Mouse (Mus musculus) lung, adult 2 months (tissue): Measurements from ENCODE around the gene Ager.

Source experiments
- CTCF ChIP-seq: fragments of 200-500 bp; IDR thresholded peaks from 2 replicates; pipeline ENCODE4 v1.5.1; 2011; ENCODE audit warnings: mild to moderate bottlenecking, low read length, control low read depth; ENCODE audit not compliant: insufficient read depth
- POLR2A ChIP-seq: fragments of 200-500 bp; IDR thresholded peaks from 2 replicates; pipeline ENCODE4 v1.6.1; 2011; ENCODE audit warnings: low read depth, mild to moderate bottlenecking, control low read depth, low read length, borderline replicate concordance; ENCODE audit errors: extremely low read depth

GRCm38 (mm10) chr17:34556406-34556805, 41.3 kb upstream of the Ager start:
- TF ChIP-seq CTCF (no peak), POLR2A (no peak)
